Mouse (Mus musculus) midbrain, embryonic 15.5 days (tissue): Measurements from ENCODE around the gene Usp39. TPM values are rescaled to one million over a fixed set of nuclear protein-coding genes. Genes with fewer than 3 reads are reported as not detected.

Experiments
- ATAC-seq: fragments of 200-750 bp; cut with Nextera tagmentation; replicated peaks from 2 replicates; pipeline ENCODE4 v1.8.0; 2017; ENCODE audit warnings: moderate TSS enrichment
- H3K27ac ChIP-seq: fragments of 300-500 bp; sonication (generic); 2 replicates; pipeline ENCODE4 v1.5.1; 2015; ENCODE audit warnings: mild to moderate bottlenecking, inconsistent platforms
- H3K27me3 ChIP-seq: fragments of 300-500 bp; sonication (generic); replicated peaks from 2 replicates; pipeline ENCODE4 v1.6.1; 2015; ENCODE audit warnings: inconsistent platforms
- H3K36me3 ChIP-seq: fragments of 300-500 bp; sonication (generic); replicated peaks from 2 replicates; pipeline ENCODE4 v1.6.1; 2015; ENCODE audit warnings: inconsistent platforms
- H3K4me1 ChIP-seq: fragments of 300-500 bp; sonication (generic); 2 replicates; pipeline ENCODE4 v1.6.1; 2015; ENCODE audit warnings: inconsistent platforms
- H3K4me2 ChIP-seq: fragments of 300-500 bp; sonication (generic); 2 replicates; pipeline ENCODE4 v1.6.1; 2015; ENCODE audit warnings: inconsistent platforms, mild to moderate bottlenecking, moderate library complexity
- H3K4me3 ChIP-seq: fragments of 300-500 bp; sonication (generic); 2 replicates; pipeline ENCODE4 v1.5.1; 2015; ENCODE audit warnings: mild to moderate bottlenecking, inconsistent platforms
- H3K9ac ChIP-seq: fragments of 300-500 bp; sonication (generic); 2 replicates; pipeline ENCODE4 v1.6.1; 2015; ENCODE audit warnings: mild to moderate bottlenecking, inconsistent platforms
- H3K9me3 ChIP-seq: fragments of 300-500 bp; sonication (generic); 2 replicates; pipeline ENCODE4 v1.6.1; 2016; ENCODE audit warnings: inconsistent platforms
- WGBS: fragments of 180-500 bp; shearing (Covaris S2); methylation state at CpG from one replicate; pipeline ENCODE4 v1.1.7; 2015; ENCODE audit warnings: mixed read lengths; 5-methylcytosine and 5-hydroxymethylcytosine counted together
- polyA plus RNA-seq: library from polyadenylated mRNA; unstranded; fragments of >200 nt; fragmentation: Nextera tagmentation; extraction: Ambion mirVana; gene quantifications from 2 replicates; pipeline ENCODE4 v1.2.1, GENCODE M21; 2015

Gene Usp39
- polyA plus RNA-seq, 1 experiment from 2014 or later, result 41.2 TPM

DNA sequence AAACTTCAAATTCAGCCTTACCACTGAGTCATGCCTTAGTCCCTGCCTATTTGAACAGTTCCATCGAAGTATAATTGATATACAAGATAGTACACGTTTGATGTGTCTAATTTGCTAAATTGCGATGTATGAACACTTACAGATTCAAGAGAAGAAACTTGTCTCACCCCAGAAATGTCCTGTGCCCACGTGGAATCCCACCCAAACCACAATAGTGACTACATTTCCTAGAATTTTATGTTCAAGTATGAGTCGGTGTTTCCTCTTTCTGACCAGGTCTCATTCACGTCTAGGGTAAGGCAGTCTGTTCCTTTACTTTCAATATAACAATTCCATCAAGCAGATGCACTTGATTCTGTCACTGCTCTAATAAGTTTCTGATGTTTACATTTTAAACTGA lies 649 bp upstream of the Usp39 start:
- H3K4me3 ChIP-seq, result peak overlapping the region; percentile 60
- no peak overlapping the region for H3K9ac ChIP-seq
- ATAC-seq, result peak; percentile 1; the same call in 1 of the 2 replicates
- peaks cover 11% of the 10 kb centered on the region; the same call in 1 of the 2 replicates for H3K36me3 ChIP-seq
- H3K4me1 ChIP-seq, result peaks cover 45% of the 10 kb centered on the region
- H3K4me2 ChIP-seq, result peak overlapping the region; percentile 76
- WGBS, result 51% methylated on average over 6 of the region's 6 CpGs
- no peaks in the 10 kb centered on the region for H3K9me3 ChIP-seq
- no peaks in the 10 kb centered on the region for H3K27me3 ChIP-seq
- H3K27ac ChIP-seq, result peak overlapping the region; percentile 63; the same call in 1 of the 2 replicates

DNA sequence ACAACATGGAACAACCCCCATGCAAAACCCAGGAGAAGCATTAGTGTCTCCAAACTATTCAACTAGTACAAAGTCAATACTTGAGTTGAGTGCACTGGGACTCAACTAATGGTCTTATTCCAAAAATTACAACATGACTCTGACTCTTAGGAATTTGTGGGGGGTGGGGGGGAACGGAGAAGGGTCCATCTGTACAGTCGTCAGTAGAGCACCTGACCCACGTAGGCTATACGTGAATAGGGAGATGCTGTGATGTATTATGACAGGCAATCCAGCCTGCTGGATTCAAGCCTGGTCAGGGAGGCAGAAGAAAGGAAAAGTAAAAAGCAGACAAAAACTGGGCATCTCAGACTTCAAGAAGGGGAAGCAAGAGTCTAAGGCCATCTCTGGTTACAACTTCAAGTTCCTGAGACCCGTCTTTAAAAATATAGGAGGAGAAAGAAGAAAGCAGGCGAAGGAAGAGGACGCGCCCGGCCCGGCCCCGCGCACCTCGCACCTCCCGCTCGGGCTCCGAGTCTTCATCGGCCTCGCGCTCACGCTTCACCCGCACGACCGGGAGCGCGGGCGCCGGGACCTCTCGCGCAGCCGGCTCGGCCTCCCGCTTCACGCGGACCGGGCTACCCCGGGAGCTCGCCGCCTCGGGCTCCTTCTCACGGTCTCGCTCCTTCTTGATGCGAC lies 449 bp downstream of the Usp39 start:
- ATAC-seq, result peak; percentile 40
- Histone ChIP-seq H3K27ac (peak overlapping the region; percentile 63), H3K9me3 (no peaks in the 10 kb centered on the region), H3K4me1 (peaks cover 45% of the 10 kb centered on the region), H3K36me3 (0 out of 2 replicates have a peak, but pooled peaks cover 4% of the 10 kb centered on the region), H3K4me2 (peak overlapping the region; percentile 76), H3K9ac (peak overlapping the region; percentile 65), H3K27me3 (no peaks in the 10 kb centered on the region), H3K4me3 (peak overlapping the region; percentile 60)
- under 1% methylated on average over 41 of the region's 42 CpGs for WGBS

DNA sequence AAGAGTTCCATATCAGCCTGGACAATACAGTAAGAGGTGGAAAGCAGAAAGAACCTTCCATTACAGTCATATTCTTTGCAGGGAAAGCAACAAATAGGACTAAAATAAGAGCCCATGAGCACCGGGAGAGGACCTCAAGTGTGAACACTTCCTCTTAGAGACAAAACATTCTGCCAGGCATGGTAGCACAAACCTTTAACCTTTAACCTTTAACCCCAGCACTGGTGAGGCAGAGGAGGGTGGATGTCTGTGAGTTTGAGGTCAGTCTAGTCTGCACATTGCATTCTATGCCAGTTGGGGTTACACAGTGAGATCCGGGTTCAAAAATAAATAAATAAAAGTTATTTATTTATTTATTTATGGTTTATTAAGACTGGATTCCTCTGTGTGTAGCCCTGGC lies 4.5 kb downstream of the Usp39 start:
- H3K9ac ChIP-seq, result no peak overlapping the region
- H3K4me3 ChIP-seq, result no peak overlapping the region
- H3K9me3 ChIP-seq, result no peaks in the 10 kb centered on the region
- WGBS, result 58% methylated on average over 2 of the region's 2 CpGs
- H3K36me3 ChIP-seq, result peaks cover 25% of the 10 kb centered on the region
- ATAC-seq, result no peak
- peaks cover 18% of the 10 kb centered on the region for H3K4me1 ChIP-seq
- no peak overlapping the region for H3K4me2 ChIP-seq
- no peaks in the 10 kb centered on the region for H3K27me3 ChIP-seq
- H3K27ac ChIP-seq, result no peak overlapping the region

DNA sequence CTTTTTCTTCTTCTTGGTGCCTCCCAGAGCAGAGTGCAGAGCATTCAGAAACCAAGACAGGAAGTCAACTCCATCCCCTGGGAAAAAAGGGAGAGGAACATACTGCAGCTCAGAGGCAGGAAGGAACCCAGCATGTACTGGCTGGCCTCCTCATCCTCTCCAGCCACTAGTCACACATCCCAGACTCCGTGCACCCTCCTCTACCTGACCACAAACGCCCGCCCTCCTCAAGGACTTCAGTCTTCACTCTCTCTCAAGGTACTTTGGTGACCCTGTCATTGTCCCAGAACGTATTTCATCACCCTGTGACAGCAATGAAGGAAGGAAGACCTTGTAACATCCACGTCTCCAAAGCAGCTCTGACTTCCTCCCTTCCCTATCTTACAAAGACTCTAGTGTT lies 11.9 kb downstream of the Usp39 start:
- Histone ChIP-seq H3K4me1 (no peaks in the 10 kb centered on the region), H3K36me3 (peaks cover 52% of the 10 kb centered on the region), H3K27me3 (no peaks in the 10 kb centered on the region), H3K4me2 (no peak overlapping the region), H3K4me3 (no peak overlapping the region), H3K27ac (no peak overlapping the region), H3K9me3 (no peaks in the 10 kb centered on the region), H3K9ac (no peak overlapping the region)
- no peak for ATAC-seq
- WGBS, result 90% methylated on average over 5 of the region's 5 CpGs

GRCm38 (mm10) chr6:72330133-72330532 lies 14.9 kb downstream of the Usp39 start:
- no peak for ATAC-seq
- WGBS, result 90% methylated on average over 4 of the region's 4 CpGs
- Histone ChIP-seq H3K4me2 (no peak overlapping the region), H3K9me3 (no peaks in the 10 kb centered on the region), H3K9ac (no peak overlapping the region), H3K36me3 (peaks cover 46% of the 10 kb centered on the region), H3K27me3 (no peaks in the 10 kb centered on the region), H3K4me3 (no peak overlapping the region), H3K27ac (no peak overlapping the region), H3K4me1 (no peaks in the 10 kb centered on the region)

GRCm38 (mm10) chr6:72329019-72329418 lies 16.0 kb downstream of the Usp39 start:
- Histone ChIP-seq H3K27ac (no peak overlapping the region), H3K4me3 (no peak overlapping the region), H3K9ac (no peak overlapping the region), H3K9me3 (no peaks in the 10 kb centered on the region), H3K4me1 (no peaks in the 10 kb centered on the region), H3K36me3 (peaks cover 52% of the 10 kb centered on the region), H3K4me2 (no peak overlapping the region), H3K27me3 (no peaks in the 10 kb centered on the region)
- WGBS, result 95% methylated on average over 5 of the region's 5 CpGs
- no peak for ATAC-seq

DNA sequence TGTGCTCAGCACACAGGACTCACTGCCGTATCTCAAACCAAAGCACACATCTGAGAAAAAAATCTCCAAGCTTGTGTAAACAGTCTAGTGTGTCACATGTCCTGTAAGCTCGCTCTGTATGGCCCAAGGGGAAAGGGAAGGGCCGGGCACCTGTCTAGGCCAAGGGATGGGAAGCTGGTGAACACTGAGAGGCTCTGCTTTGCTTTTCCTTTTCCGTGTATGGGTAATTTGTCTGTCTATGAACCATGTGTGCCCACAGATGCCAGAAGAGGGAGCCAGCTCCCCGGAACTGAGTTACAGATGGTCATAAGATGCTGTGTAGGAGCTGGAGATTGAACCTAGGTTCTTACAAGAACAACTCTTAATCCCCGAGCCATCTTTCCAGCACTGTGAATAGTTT lies 18.7 kb downstream of the Usp39 start:
- no peaks in the 10 kb centered on the region for H3K4me1 ChIP-seq
- no peak overlapping the region for H3K27ac ChIP-seq
- 81% methylated on average over 6 of the region's 6 CpGs for WGBS
- no peak for ATAC-seq
- H3K9me3 ChIP-seq, result no peaks in the 10 kb centered on the region
- no peak overlapping the region for H3K4me2 ChIP-seq
- no peaks in the 10 kb centered on the region for H3K27me3 ChIP-seq
- no peak overlapping the region for H3K4me3 ChIP-seq
- H3K36me3 ChIP-seq, result peaks cover 65% of the 10 kb centered on the region
- no peak overlapping the region for H3K9ac ChIP-seq

GRCm38 (mm10) chr6:72323786-72324508 lies 21.0 kb downstream of the Usp39 start:
- Histone ChIP-seq H3K27me3 (no peaks in the 10 kb centered on the region), H3K9ac (no peak overlapping the region), H3K36me3 (peaks cover 73% of the 10 kb centered on the region), H3K4me3 (no peak overlapping the region), H3K9me3 (no peaks in the 10 kb centered on the region), H3K4me1 (no peaks in the 10 kb centered on the region), H3K27ac (no peak overlapping the region), H3K4me2 (no peak overlapping the region)
- 92% methylated on average over 6 of the region's 6 CpGs for WGBS
- ATAC-seq, result no peak

GRCm38 (mm10) chr6:72322936-72323335 lies 22.0 kb downstream of the Usp39 start:
- H3K4me3 ChIP-seq, result no peak overlapping the region
- no peak overlapping the region for H3K4me2 ChIP-seq
- H3K9ac ChIP-seq, result no peak overlapping the region
- H3K36me3 ChIP-seq, result peaks cover 69% of the 10 kb centered on the region
- no peaks in the 10 kb centered on the region for H3K9me3 ChIP-seq
- WGBS, result 87% methylated on average over 3 of the region's 3 CpGs
- no peak overlapping the region for H3K27ac ChIP-seq
- H3K4me1 ChIP-seq, result no peaks in the 10 kb centered on the region
- H3K27me3 ChIP-seq, result no peaks in the 10 kb centered on the region
- ATAC-seq, result no peak

DNA sequence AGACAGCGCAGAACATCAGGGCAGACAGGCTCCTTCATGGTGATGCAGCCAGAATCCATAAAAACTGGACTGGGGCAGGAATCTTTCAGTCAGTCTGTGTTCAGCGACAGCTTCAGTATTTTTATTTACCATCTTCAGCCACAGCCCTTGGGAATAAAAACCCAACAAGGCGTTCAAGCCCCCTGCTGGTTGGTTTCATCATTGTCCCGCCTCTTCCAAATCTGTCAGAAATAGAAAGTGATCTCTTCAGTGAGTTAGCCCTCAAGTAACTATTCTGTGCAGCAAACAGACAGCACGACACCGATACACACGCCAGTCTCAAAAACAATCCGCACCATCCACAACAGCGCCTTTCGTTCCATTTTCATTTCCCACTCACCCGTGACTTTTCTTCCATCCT lies 26.0 kb downstream of the Usp39 start:
- H3K9me3 ChIP-seq, result no peaks in the 10 kb centered on the region
- 83% methylated on average over 11 of the region's 11 CpGs for WGBS

GRCm38 (mm10) chr6:72318440-72318839 lies 26.5 kb downstream of the Usp39 start:
- ATAC-seq, result no peak
- H3K36me3 ChIP-seq, result peaks cover 49% of the 10 kb centered on the region
- H3K4me1 ChIP-seq, result no peaks in the 10 kb centered on the region
- no peaks in the 10 kb centered on the region for H3K9me3 ChIP-seq
- no peak overlapping the region for H3K9ac ChIP-seq
- H3K27ac ChIP-seq, result no peak overlapping the region
- H3K4me3 ChIP-seq, result no peak overlapping the region
- no peak overlapping the region for H3K4me2 ChIP-seq
- H3K27me3 ChIP-seq, result no peaks in the 10 kb centered on the region
- WGBS, result 81% methylated on average over 5 of the region's 5 CpGs

More for the DNA sequence above, 26.0 kb downstream of the Usp39 start:
- no peaks in the 10 kb centered on the region for H3K27me3 ChIP-seq
- H3K9ac ChIP-seq, result no peak overlapping the region
- H3K27ac ChIP-seq, result no peak overlapping the region
- H3K4me2 ChIP-seq, result no peak overlapping the region
- no peaks in the 10 kb centered on the region for H3K4me1 ChIP-seq
- no peak overlapping the region for H3K4me3 ChIP-seq
- peaks cover 54% of the 10 kb centered on the region for H3K36me3 ChIP-seq
- no peak for ATAC-seq

DNA sequence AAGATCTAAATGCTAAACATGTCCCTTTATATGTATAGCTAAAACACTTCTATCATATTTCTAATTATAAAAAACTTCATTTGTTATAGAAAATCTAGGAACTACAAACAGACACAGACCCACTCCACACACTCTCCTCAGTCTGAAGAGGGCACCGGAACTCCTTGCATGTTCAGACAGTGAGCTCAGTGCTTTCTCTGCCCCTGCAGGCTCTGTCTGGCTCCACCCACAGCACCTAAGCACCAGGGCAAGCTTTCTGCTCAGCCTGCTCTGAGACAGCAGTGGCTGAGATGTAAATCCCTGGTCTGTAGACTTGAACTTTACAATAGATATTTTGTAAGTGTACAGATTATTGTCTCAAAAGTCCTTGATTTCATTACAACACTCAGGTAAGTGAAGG lies 28.9 kb downstream of the Usp39 start:
- 86% methylated on average over 1 of the region's 1 CpGs for WGBS
- H3K36me3 ChIP-seq, result peaks cover 33% of the 10 kb centered on the region; the same call in 1 of the 2 replicates

GRCm38 (mm10) chr6:72315384-72315783 lies 29.6 kb downstream of the Usp39 start:
- H3K4me3 ChIP-seq, result no peak overlapping the region
- ATAC-seq, result no peak
- no peak overlapping the region for H3K9ac ChIP-seq
- H3K27ac ChIP-seq, result no peak overlapping the region
- peaks cover 26% of the 10 kb centered on the region; the same call in 1 of the 2 replicates for H3K36me3 ChIP-seq
- no peaks in the 10 kb centered on the region for H3K27me3 ChIP-seq
- 81% methylated on average over 2 of the region's 2 CpGs for WGBS
- no peaks in the 10 kb centered on the region for H3K4me1 ChIP-seq
- no peaks in the 10 kb centered on the region for H3K9me3 ChIP-seq
- no peak overlapping the region for H3K4me2 ChIP-seq

More for the DNA sequence above, 28.9 kb downstream of the Usp39 start:
- no peaks in the 10 kb centered on the region for H3K9me3 ChIP-seq
- H3K27me3 ChIP-seq, result no peaks in the 10 kb centered on the region
- no peak overlapping the region for H3K4me3 ChIP-seq
- H3K4me1 ChIP-seq, result no peaks in the 10 kb centered on the region
- no peak overlapping the region for H3K27ac ChIP-seq
- H3K4me2 ChIP-seq, result no peak overlapping the region
- H3K9ac ChIP-seq, result no peak overlapping the region
- no peak for ATAC-seq
